ENCODE assay signal across 7 mouse cellular contexts in the genomic region with DNA sequence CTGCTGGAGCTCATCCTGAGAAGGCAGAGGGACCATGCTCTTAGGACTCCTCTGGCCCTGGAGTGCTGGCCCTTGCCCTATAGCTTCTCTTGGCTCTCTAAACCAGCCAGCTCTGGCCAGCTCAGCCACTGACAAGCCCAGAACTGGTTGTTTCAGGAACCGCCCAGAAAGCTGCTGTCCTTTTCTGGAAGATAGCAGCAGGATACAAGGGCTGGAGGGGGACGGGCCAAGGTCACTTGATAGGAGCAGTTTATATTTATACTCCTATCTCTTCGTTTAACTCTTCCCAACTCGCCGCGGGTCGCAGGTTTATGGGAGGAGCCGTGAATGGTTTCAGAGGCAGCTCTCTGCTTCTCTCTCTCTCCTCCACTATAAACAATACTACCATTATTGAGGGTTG. TPM values are rescaled to one million over a fixed set of nuclear protein-coding genes. Genes with fewer than 3 reads are reported as not detected.
DNase-seq lines count a peak whose midpoint lies in the region; ATAC-seq and TF ChIP-seq lines count a peak whose summit lies in the region.

No protein-coding gene starts in this region.

- H3K9ac ChIP-seq in ES-E14 (ENCODE audit: insufficient read depth, low read depth, low read length, poor library complexity, severe bottlenecking) = peak overlapping the region; percentile 88
- H3K9ac ChIP-seq in forebrain, embryonic 15.5 days (replicated peaks) = peak overlapping the region; percentile 68; the same call in 1 of the 2 replicates
- peak overlapping the region; percentile 67 for H3K9ac ChIP-seq in hindbrain, postnatal 0 days (replicated peaks; ENCODE audit: low read length)
- peak overlapping the region; percentile 65 for H3K9ac ChIP-seq in liver, embryonic 14.5 days (replicated peaks)
- H3K9ac ChIP-seq in stomach, embryonic 16.5 days (ENCODE audit: low read length) = peak overlapping the region; percentile 79

- peak overlapping the region; percentile 99 for H3K27ac ChIP-seq in ES-E14 (ENCODE audit: insufficient read depth, low read depth, low read length, poor library complexity, severe bottlenecking)
- H3K27ac ChIP-seq in forebrain, embryonic 15.5 days (replicated peaks) = peak overlapping the region; percentile 85; the same call in 1 of the 2 replicates
- peak overlapping the region; percentile 87 for H3K27ac ChIP-seq in hindbrain, postnatal 0 days
- peak overlapping the region; percentile 68 for H3K27ac ChIP-seq in liver, embryonic 14.5 days
- peak overlapping the region; percentile 92 for H3K27ac ChIP-seq in stomach, embryonic 16.5 days (ENCODE audit: low read length)

- H3K27me3 ChIP-seq in forebrain, embryonic 15.5 days = no peaks in the 10 kb centered on the region
- H3K27me3 ChIP-seq in hindbrain, postnatal 0 days (ENCODE audit: insufficient read depth, low read length) = no peaks in the 10 kb centered on the region
- H3K27me3 ChIP-seq in liver, embryonic 14.5 days (ENCODE audit: control insufficient read depth, insufficient read depth, low read length) = no peaks in the 10 kb centered on the region
- no peaks in the 10 kb centered on the region for H3K27me3 ChIP-seq in stomach, embryonic 16.5 days (ENCODE audit: control insufficient read depth, insufficient read depth, low read length)

- H3K36me3 ChIP-seq in ES-E14 (ENCODE audit: control insufficient read depth, insufficient read depth, low read length, poor library complexity, severe bottlenecking) = no peaks in the 10 kb centered on the region
- no peaks in the 10 kb centered on the region for H3K36me3 ChIP-seq in forebrain, embryonic 15.5 days
- no peaks in the 10 kb centered on the region for H3K36me3 ChIP-seq in hindbrain, postnatal 0 days (ENCODE audit: insufficient read depth, low read length)
- H3K36me3 ChIP-seq in liver, embryonic 14.5 days (replicated peaks; ENCODE audit: control insufficient read depth, insufficient read depth, low read depth) = no peaks in the 10 kb centered on the region
- H3K36me3 ChIP-seq in stomach, embryonic 16.5 days (ENCODE audit: control insufficient read depth, insufficient read depth, low read length) = no peaks in the 10 kb centered on the region

- WGBS in forebrain, embryonic 15.5 days = 18% methylated on average over 8 of the region's 8 CpGs
- 19% methylated on average over 8 of the region's 8 CpGs for WGBS in hindbrain, postnatal 0 days
- 8% methylated on average over 8 of the region's 8 CpGs for WGBS in liver, embryonic 14.5 days (ENCODE audit: insufficient replicate concordance)
- WGBS in stomach, embryonic 16.5 days = 11% methylated on average over 8 of the region's 8 CpGs

- peak overlapping the region; percentile 63 for H3K4me2 ChIP-seq in forebrain, embryonic 15.5 days (replicated peaks)
- H3K4me2 ChIP-seq in hindbrain, postnatal 0 days (ENCODE audit: low read depth, low read length) = peak overlapping the region; percentile 88
- peak overlapping the region; percentile 71 for H3K4me2 ChIP-seq in liver, embryonic 14.5 days (ENCODE audit: low read depth)
- H3K4me2 ChIP-seq in stomach, embryonic 16.5 days (ENCODE audit: low read depth, low read length) = peak overlapping the region; percentile 84

- H3K4me3 ChIP-seq in ES-E14 (ENCODE audit: insufficient read depth in 1 of 2, low read depth in 1 of 2, low read length in 2 of 2, poor library complexity in 1 of 2, severe bottlenecking in 1 of 2) = peak overlapping the region; percentile 50 to 85
- peak overlapping the region; percentile 67 for H3K4me3 ChIP-seq in forebrain, embryonic 15.5 days
- peak overlapping the region; percentile 51 for H3K4me3 ChIP-seq in hindbrain, postnatal 0 days (ENCODE audit: low read length)
- peak overlapping the region; percentile 65 to 71 for H3K4me3 ChIP-seq in liver, embryonic 14.5 days (ENCODE audit: insufficient read depth in 1 of 2, low read depth in 2 of 2, low read length in 2 of 2)
- peak overlapping the region; percentile 66 for H3K4me3 ChIP-seq in stomach, embryonic 16.5 days (replicated peaks; ENCODE audit: low read length)

- H3K4me1 ChIP-seq in ES-E14 (ENCODE audit: control insufficient read depth in 2 of 2, insufficient read depth in 2 of 2, low read length in 2 of 2, poor library complexity in 1 of 2) = peaks cover 15 to 26% of the 10 kb centered on the region in 2 experiments; a peak in 3 of 4 replicates
- peaks cover 43% of the 10 kb centered on the region for H3K4me1 ChIP-seq in forebrain, embryonic 15.5 days
- H3K4me1 ChIP-seq in hindbrain, postnatal 0 days (ENCODE audit: insufficient read depth, low read length) = peaks cover 24% of the 10 kb centered on the region
- peaks cover 28 to 36% of the 10 kb centered on the region in 2 experiments for H3K4me1 ChIP-seq in liver, embryonic 14.5 days (replicated peaks; ENCODE audit: control insufficient read depth in 2 of 2, insufficient read depth in 2 of 2, low read length in 1 of 2)
- peaks cover 25% of the 10 kb centered on the region for H3K4me1 ChIP-seq in stomach, embryonic 16.5 days (ENCODE audit: control insufficient read depth, insufficient read depth, low read length)

- peak; percentile 76 for DNase-seq in ES-E14 (ENCODE audit: low read depth, low spot score)
- peak; percentile 88 for DNase-seq in adrenal gland, adult 8-10 months
- peak; percentile 24 for DNase-seq in hindbrain, postnatal 0 days (ENCODE audit: low spot score)
- peak; percentile 82 to 83 (median 83) for DNase-seq in liver, embryonic 14.5 days (ENCODE audit: low read depth in 3 of 3, low spot score in 3 of 3)
- no peak for DNase-seq in layer of hippocampus, postnatal 14 days (ENCODE audit: low spot score in 2 of 2)

- TF ChIP-seq EP300 in liver, embryonic 14.5 days (IDR thresholded peaks at IDR 0.05; ENCODE audit: low read depth) = peak; percentile 85

- no peak for ATAC-seq in forebrain, embryonic 15.5 days (replicated peaks)
- peak; percentile 15; the same call in 1 of the 2 replicates for ATAC-seq in hindbrain, postnatal 0 days
- ATAC-seq in liver, embryonic 14.5 days (ENCODE audit: insufficient read depth) = peak; percentile 86
- peak; percentile 46; the same call in 1 of the 2 replicates for ATAC-seq in stomach, embryonic 16.5 days (ENCODE audit: insufficient read depth, low FRiP score)

- H3K9me3 ChIP-seq in ES-E14 (ENCODE audit: control insufficient read depth, insufficient read depth, low read depth, low read length) = no peaks in the 10 kb centered on the region
- no peaks in the 10 kb centered on the region for H3K9me3 ChIP-seq in forebrain, embryonic 15.5 days
- no peaks in the 10 kb centered on the region for H3K9me3 ChIP-seq in hindbrain, postnatal 0 days (ENCODE audit: low read length)
- no peaks in the 10 kb centered on the region for H3K9me3 ChIP-seq in liver, embryonic 14.5 days (ENCODE audit: control insufficient read depth, low read length)
- H3K9me3 ChIP-seq in stomach, embryonic 16.5 days (replicated peaks; ENCODE audit: control insufficient read depth, low read length) = no peaks in the 10 kb centered on the region

- in situ Hi-C loops in ES-E14 (cut with MboI; ENCODE audit: low sequenced_read_pairs in 2 of 2, unreplicated experiment in 2 of 2) = no loop called here

- no peak for TF ChIP-seq CTCF in hindbrain, postnatal 0 days (IDR thresholded peaks at IDR 0.05; ENCODE audit: low read depth)
- no peak for TF ChIP-seq CTCF in liver, embryonic 14.5 days (IDR thresholded peaks at IDR 0.05; ENCODE audit: low read depth)

TF ChIP-seq in ES-E14, 5 proteins besides CTCF, POLR2A, EP300 and RAD21:
- no peak for TF ChIP-seq CHD2 (IDR thresholded peaks at IDR 0.05; ENCODE audit: low read depth, low read length)
- 0 out of 2 replicates have a peak, but pooled peaks have one; percentile 4 for TF ChIP-seq HCFC1 (IDR thresholded peaks at IDR 0.05; ENCODE audit: borderline replicate concordance, insufficient read depth, low read length)
- TF ChIP-seq ZC3H11A (IDR thresholded peaks at IDR 0.05; ENCODE audit: borderline replicate concordance, low read depth, low read length) = no peak
- TF ChIP-seq MAFK (IDR thresholded peaks at IDR 0.05; ENCODE audit: insufficient read depth, low read depth, low read length) = no peak
TF ChIP-seq in ES-E14: peak in this region for 1.

RNA-seq across cellular contexts. Expression of a gene that starts 0.6 kb away (rescaled TPM):
- 50.1 and 106 TPM in 2 replicates for total RNA-seq in ES-E14 (2012; rRNA removed)
- 10 to 100 TPM; 58.6 to 86.9 (median 67.8) TPM for total RNA-seq in adrenal gland, adult 8-10 months (2022)
- 22.7 and 24.7 TPM in 2 replicates for polyA plus RNA-seq in forebrain, embryonic 15.5 days (2015; fragmentation: Nextera tagmentation; extraction: Ambion mirVana)
- 47.5 and 49.5 TPM in 2 replicates for total RNA-seq in hindbrain, postnatal 0 days (2014; rRNA removed)
- 26.6 and 28.1 TPM in 2 replicates for polyA plus RNA-seq in hindbrain, postnatal 0 days (2015; fragmentation: Nextera tagmentation; extraction: Ambion mirVana)
- polyA plus RNA-seq in liver, embryonic 14.5 days (2012; rRNA removed) = 6.1 and 6.4 TPM in 2 replicates
- polyA plus RNA-seq in liver, embryonic 14.5 days (2014; fragmentation: Nextera tagmentation; extraction: Ambion mirVana) = 8.5 and 9.9 TPM in 2 replicates
- polyA plus RNA-seq in stomach, embryonic 16.5 days (2015; fragmentation: Nextera tagmentation; extraction: Ambion mirVana) = 19.7 and 23.7 TPM in 2 replicates
- total RNA-seq in layer of hippocampus, postnatal 14 days (2021) = 10 to 100 TPM; 25.2 to 25.7 TPM

RNA-seq across cellular contexts. Expression of a gene that starts 46.6 kb away (rescaled TPM):
- 52.6 and 59.7 TPM in 2 replicates for total RNA-seq in ES-E14 (2012; rRNA removed)
- total RNA-seq in adrenal gland, adult 8-10 months (2022) = 100 to 1,000 TPM in 1 of 4 experiments, 10 to 100 TPM in 3; 64.7 to 105 (median 85.9) TPM
- polyA plus RNA-seq in forebrain, embryonic 15.5 days (2015; fragmentation: Nextera tagmentation; extraction: Ambion mirVana) = 31.6 and 32.7 TPM in 2 replicates
- 33.5 and 34.1 TPM in 2 replicates for total RNA-seq in hindbrain, postnatal 0 days (2014; rRNA removed)
- 49.9 and 55.6 TPM in 2 replicates for polyA plus RNA-seq in hindbrain, postnatal 0 days (2015; fragmentation: Nextera tagmentation; extraction: Ambion mirVana)
- 43.1 and 45.9 TPM in 2 replicates for polyA plus RNA-seq in liver, embryonic 14.5 days (2012; rRNA removed)
- polyA plus RNA-seq in liver, embryonic 14.5 days (2014; fragmentation: Nextera tagmentation; extraction: Ambion mirVana) = 90.6 and 94.2 TPM in 2 replicates
- 141 and 167 TPM in 2 replicates for polyA plus RNA-seq in stomach, embryonic 16.5 days (2015; fragmentation: Nextera tagmentation; extraction: Ambion mirVana)
- total RNA-seq in layer of hippocampus, postnatal 14 days (2021) = 10 to 100 TPM; 28.1 to 28.8 TPM

RNA-seq across cellular contexts. Expression of a gene that starts 46.6 kb away (rescaled TPM):
- 4.4 and 4.5 TPM in 2 replicates for total RNA-seq in ES-E14 (2012; rRNA removed)
- total RNA-seq in adrenal gland, adult 8-10 months (2022) = 1 to 10 TPM; 4.2 to 6.1 (median 5.3) TPM
- 3.6 and 3.9 TPM in 2 replicates for polyA plus RNA-seq in forebrain, embryonic 15.5 days (2015; fragmentation: Nextera tagmentation; extraction: Ambion mirVana)
- 5.5 and 6.8 TPM in 2 replicates for total RNA-seq in hindbrain, postnatal 0 days (2014; rRNA removed)
- 2.3 and 2.8 TPM in 2 replicates for polyA plus RNA-seq in hindbrain, postnatal 0 days (2015; fragmentation: Nextera tagmentation; extraction: Ambion mirVana)
- 1.3 TPM in 2 replicates for polyA plus RNA-seq in liver, embryonic 14.5 days (2012; rRNA removed)
- polyA plus RNA-seq in liver, embryonic 14.5 days (2014; fragmentation: Nextera tagmentation; extraction: Ambion mirVana) = 1.1 and 1.2 TPM in 2 replicates
- 4.0 and 4.7 TPM in 2 replicates for polyA plus RNA-seq in stomach, embryonic 16.5 days (2015; fragmentation: Nextera tagmentation; extraction: Ambion mirVana)
- total RNA-seq in layer of hippocampus, postnatal 14 days (2021) = 1 to 10 TPM; 6.3 to 6.4 TPM

Comparison
In these comparisons a context has a peak if more than half of its experiments do, and no peak if none do; other contexts are left out.
1. DNase-seq: peak in ES-E14 (single experiment), adrenal gland, adult 8-10 months (single experiment), hindbrain, postnatal 0 days (single experiment) and liver, embryonic 14.5 days (3 of 3); none in layer of hippocampus, postnatal 14 days (0 of 2).
2. Peak in every context shown above with its lines, with median percentiles within 50 percentile points of each other: H3K27ac ChIP-seq, H3K4me3 ChIP-seq, H3K9ac ChIP-seq and H3K4me2 ChIP-seq.